Mouse (Mus musculus) fibroblast of lung, adult 2 months (primary cell): ENCODE measurements around the gene Gna14.
A peak's percentile ranks its signal among the peaks of the same experiment; 100 is the strongest.

Experiments
- DNase-seq: peaks from one replicate; pipeline ENCODE4 v3.0.0-alpha.2; 2011; ENCODE audit warnings: low read depth

The Gna14 gene

DNA sequence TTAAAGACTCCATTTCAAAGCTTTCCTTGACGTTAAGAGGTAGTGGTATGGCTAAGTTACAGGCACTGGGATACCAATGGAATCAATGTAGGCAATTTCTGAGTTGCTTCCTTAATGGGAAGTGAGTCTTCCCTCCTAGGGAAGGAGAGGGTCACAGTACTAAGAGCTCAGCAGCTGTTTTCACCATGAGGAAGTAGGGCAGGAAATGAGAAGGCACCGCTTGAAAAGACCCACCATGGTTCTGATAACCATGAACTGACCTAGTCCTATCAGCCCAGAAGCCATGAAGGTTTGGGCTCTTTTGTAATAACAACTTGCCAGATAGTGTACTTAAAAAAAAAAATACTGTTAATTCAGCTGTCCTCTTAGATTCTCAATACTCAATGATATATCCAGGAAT lies 20.6 kb downstream of the Gna14 start:
- DNase-seq = no peak

DNA sequence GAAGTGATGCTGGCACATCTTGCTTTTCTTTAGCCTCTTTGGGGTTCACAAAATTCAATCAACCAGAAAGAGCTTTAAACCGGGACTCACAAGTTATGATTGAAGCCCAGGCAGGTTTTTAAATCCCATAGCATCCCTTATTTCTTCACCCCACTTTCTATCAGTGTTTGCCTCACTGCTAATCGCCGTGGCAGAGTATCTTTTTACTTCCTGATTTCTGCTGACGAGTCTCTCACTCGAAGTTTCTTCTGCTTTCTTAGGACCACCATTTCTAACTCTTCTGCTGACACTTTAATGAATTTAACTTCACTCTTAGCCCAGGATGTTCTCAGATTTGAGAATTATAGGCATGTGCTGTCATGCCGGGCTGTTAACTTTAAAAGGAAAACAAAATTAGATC lies 21.6 kb downstream of the Gna14 start:
- no peak for DNase-seq

DNA sequence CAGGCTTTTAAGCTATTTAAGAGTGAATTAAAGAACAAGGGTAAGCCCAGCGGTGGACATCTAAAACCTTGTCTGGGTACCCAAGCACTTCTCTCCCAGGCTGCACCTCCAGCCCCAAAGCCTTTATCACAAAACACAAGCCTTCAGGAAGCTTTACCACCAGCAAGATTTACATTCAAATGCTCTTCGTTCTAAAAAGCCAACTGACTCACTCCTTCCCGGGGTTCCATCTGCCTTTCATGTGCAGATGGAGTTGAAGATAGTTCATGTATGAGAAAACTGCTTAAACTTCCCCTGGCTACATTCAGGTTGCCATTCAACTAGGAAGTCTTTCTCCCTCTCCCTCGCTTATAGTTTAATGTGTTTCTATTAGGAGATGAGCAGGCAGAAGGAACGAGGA lies 23.8 kb downstream of the Gna14 start:
- no peak for DNase-seq

DNA sequence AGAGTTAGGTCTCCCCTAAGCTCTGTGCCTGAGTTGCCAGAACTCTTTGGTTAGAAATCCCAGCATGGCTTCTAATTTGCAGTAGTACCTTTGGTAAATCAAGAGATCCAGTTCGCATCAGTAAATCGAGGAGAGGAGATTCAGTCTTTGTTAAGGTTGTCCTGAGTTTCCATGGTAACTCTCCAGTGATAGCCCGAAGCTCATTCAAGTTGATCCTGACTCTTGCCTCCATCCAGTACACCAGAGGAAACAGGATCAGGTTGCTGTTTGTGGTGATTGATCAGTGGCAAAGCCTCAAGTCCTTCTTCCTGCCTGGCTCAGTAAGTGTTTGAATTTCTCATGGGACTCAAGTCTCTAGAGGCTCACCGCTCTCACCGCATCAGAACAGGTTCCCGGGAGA lies 24.7 kb downstream of the Gna14 start:
- no peak for DNase-seq

DNA sequence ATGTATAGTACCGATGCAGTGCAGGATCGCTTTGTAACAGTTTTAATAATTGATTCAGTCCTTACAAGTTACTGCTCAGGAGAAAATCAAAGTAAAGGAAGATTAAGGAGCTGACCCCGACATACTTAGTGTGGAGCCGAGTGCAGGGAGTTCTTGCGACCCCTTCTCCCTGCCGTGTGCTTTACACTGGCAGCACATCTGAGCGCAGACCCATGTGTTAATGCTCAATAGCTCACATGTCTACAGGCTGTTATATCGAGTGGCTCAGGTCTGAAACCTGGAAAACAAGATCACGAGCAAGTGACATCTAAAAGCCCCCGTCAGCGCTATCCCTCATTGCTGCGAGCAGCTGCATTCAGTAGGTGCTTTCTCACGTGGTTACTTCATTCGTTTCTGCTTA lies 25.3 kb downstream of the Gna14 start:
- no peak for DNase-seq

DNA sequence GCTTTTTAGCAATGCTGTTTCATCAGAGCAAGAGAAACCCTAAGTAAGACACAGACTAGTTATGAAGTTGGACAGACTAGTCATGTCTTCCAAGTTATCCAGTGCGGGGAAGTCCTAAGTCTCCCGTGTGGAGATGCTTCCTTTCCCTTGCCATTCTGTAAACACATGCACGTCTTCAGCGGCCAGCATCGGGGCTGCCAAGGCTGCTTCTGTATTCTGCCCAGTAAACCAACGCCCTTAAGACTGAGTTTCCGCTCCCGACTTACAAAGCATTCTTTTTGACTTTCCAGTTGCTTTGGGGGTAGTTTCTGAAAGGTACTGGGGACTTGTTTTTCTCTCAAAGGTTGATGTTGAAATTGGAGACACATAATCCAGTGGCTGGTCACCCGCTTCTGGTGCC lies 26.9 kb downstream of the Gna14 start:
- DNase-seq = no peak

DNA sequence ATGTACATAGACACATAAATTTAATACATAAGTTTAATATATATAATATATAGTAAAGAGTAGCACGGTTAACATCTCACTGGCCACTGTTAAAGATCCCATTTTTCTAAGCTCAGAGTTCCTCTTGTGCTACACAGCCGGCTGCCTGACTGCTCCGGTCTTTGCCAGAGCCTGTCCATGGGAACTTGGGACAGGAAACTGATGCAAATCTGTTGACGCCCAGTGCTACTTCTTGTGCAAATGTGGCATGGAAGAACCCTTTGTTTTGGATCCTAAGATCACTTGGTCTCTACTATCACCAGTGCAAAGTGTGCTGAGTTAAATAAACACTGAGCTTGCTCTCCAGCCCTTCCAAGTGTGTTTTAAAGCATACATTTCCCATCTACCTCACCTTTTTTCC lies 29.2 kb downstream of the Gna14 start:
- no peak for DNase-seq

DNA sequence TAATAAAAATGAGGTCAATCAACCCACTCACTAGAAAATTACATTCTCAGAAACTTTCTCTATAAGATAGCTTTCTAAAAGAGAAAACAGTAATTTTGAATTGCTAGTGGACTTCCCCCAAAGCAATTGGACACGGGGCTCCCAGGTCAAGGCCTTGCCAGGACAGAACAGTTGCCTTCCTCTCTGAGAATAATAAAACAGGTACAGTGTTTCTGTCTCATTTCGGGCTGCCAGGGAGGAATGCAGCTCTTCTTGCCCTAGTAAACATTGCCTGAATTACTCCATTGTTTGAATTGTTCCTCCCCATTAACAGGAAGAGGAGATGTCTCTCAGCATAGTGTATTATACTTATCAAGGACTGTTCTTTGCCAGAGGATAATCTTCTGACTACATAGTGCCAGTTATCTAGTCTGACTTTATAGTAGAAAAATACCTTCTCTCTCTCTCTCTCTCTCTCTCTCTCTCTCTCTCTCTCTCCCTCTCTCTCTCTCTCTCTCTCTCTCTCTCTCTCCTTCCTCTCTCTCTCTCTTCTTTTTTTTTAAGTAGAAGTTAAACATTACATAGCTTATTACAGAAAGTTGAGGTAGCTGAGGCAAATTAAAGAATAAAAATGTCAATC lies 33.3 kb downstream of the Gna14 start:
- no peak for DNase-seq

DNA sequence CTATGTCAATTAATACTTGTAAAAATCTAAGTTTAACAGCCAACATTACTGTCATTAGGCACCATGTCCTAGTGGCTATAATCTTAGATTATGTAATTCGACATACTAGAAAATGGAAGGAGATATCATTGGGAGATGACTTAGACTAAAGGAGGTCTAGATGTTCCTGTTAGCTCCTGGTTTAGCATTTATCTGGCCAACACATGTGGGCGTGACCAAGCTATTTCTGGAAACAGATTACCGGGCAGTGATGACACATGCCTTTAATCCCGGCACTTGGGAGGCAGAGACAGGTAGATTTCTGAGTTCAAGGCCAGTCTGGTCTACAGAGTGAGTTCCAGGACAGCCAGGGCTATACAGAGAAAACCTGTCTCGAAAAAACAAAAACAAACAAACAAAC lies 37.1 kb downstream of the Gna14 start:
- DNase-seq = no peak

DNA sequence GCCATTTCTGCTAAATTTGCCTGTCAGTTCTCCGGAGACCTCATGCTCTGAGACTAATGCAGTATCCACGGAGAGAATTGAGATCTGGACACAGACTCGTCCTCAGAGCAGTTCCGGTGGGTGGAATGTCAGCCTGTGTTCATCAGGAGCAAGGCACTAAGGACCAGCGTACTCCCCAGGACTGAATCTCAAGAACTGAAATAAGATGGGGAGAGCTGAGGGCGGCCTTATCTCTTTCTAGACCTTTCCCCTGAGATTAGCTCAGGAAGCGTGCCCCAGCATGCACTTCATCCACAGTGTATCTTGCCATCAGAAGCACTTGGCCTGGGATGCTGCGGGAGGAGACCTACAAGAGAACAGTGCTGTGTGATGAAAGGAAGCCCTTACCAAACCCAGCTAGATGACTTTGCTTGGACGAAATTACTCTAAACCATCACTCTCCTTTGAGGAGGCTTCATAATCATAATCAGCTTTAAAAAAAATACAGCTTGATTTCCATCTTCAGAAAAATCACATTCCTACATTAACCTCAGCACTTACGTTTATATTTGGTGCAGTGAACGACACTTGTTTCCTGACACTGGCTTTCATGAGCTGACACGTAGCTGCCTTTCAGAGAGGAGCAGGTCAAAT lies 41.9 kb downstream of the Gna14 start:
- no peak for DNase-seq

DNA sequence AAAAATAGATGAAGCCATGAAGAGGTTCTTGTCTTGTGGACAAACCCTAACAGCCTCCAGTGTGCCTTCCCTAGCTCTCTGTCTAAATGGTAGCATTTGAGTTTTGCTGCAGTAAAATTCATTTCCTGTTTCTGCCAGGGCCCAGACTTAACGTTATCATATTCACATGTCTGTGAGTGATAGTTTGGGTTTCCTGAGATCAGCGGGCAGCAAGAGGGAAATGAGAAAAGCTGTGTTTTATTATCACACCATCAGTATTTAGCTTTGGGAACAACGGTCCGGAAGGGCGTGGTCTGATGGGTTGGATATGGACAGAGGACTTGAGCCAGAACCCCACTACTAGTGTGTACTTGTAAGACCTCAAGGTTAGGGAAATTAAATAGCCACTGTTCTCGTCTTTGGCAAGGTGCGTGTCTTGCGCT lies 42.6 kb downstream of the Gna14 start:
- no peak for DNase-seq

DNA sequence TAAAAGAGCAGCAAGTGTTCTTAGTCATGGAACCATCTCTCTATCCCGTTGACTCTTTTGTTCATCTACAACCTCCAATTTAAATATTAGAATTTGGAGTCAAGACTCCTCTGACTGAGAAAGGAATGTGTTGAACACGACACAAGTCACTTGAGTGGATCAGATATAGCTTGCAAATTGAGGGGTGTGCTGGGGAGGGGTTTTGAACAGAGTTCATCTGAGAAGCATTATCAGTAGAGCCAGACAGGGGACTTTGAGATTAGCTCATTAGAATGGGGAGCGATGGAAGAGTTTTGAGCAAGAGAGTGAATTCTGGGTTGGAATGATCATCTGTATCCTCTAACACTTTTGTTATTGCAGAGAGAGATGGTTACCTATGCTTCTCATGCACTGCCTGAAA lies 46.5 kb downstream of the Gna14 start:
- DNase-seq = no peak

DNA sequence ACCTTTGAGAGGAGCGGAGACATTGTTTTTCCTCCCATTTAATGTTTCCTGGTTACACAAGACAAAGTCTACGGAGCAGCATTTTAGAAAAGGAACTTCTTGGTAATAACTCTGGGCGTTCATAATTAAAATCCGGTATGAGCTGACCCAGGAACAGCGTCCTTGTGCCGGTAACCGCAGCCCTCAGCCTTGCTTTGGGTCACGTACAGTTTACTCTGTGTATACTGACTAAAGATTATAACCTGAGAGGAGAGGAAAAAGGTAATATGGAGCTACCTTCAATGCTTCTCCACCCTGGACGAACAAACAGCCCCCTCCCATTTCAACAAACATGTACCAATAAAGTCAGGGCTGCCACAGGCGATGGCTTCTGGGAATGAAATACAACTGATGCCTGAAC lies 48.7 kb downstream of the Gna14 start:
- DNase-seq = no peak

DNA sequence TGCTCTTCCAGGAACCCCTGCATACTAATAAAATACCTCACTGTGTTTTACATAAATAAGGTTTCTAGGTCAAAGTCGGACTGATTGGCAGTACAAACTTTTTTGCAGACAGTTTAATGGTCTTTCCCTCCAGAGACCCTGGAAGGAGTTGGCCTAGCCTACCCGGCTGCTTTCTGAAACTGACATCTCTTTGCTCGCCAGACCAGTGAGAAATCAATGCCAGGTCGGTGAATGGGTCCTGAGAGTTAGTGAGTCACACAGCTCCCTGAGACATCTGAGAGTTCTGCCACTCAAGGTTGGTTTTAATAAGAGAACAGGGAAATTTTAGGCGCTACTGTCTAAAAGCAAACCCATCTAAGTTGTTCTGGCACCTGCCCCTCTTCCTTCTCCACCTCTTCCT lies 49.1 kb downstream of the Gna14 start:
- DNase-seq = peak; percentile 74

DNA sequence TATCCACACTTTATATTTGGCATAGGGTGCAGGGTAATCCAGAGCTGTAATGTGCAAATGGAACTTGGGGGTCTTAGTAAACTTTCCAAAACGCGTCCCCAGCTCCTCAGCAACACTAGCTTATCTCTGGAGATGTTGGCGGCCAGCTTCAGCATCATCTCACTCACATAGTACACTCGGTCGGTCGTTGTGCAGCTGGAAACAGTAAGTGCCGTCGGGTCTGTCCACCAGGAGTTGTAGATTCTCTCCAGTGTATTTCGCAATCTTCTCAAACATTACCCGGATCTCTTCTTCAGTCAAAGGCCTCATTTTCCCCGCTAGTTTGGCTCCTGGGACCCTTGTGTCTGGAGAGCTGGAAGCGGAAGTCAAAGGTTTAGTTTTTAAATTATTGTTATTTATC lies 55.2 kb downstream of the Gna14 start:
- DNase-seq = no peak

DNA sequence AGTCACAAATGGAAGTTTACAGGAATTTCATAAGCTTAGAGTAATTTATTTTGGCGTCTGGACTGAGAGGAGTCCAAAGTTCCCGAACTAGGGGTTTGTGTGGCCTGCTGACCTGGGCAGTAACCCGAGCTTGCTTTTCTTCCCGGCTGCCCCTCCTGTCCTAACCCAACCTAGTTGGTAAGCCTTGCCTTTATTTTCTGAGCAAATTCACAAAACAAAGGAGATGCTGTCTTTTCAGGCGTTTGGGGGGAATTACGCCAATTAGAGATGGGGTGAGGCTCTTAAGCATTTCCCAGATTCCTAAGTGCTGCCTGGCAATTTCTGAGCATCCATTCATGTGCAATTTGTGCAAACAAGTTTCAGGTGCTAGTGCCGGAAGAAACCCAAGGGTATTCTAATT lies 55.9 kb downstream of the Gna14 start:
- peak; percentile 55 for DNase-seq

DNA sequence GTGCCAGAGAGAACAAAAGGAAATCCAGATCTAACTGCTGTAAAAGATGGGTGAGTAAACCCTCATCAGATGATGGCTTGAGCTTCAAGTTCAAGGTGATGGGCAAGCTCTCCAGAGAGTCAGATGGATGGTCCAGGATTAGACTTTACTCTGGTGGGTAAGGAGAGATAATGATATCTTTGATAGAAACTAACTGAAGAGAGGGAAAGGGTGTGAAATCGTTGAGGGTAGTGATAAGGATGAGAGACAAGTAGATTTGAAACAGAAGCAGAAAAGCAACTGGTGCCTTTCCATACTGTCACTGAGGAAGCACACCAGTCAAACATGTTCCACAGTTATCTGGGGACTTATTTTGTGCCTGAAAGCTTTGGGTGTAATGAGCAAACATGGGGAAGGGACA lies 56.9 kb downstream of the Gna14 start:
- DNase-seq = no peak

DNA sequence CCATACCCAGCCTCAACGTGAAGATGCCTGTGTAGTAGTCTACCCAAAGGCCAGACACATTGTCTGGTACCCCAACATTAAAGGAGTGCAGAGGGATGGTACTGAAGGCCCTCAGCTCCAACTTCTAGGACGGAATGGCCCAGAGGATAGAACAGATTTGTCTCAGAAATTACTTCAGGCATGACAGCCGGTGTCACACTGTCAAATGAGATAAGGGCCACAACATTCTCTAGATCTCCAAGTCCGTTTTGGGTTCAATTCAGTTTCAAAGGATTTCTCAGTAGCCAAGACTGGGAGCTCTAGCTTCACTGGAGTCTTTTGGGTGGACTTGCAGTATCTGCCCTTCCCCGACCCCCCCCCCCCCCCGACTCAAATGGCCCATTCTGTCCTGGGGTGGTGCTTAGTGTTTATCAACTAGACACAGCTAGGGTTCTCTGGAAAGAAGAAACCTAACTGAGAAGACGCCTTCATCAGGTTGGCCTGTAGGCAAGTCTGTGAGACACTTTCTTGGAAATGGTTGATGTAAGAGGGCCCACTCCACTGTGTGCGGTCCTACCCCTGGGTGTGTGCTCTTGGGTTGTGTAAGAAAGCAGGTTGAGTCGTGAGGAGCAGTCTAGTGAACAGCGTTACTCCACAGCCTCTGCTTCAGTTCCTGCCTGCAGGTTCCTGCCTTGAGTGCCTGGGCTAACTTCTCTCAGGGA lies 59.4 kb downstream of the Gna14 start:
- no peak for DNase-seq

DNA sequence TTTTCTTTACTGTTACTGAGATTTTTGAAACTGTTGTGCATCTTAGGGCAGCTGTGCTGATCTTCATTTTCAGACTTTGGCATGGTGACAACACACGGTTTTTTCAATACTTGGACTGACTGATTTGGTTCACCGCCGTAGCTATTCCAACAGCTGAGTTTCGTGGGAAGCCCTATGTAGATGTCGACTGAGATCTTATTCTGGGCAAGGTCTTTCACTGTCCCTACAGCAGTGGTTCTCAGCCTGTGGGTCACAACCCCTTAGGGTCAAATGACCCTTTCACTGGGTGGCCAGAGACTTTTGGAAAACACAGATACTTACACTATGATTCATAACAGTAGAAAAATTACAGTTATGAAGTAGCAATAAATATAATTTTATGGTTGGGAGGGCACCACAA lies 60.5 kb downstream of the Gna14 start:
- no peak for DNase-seq

DNA sequence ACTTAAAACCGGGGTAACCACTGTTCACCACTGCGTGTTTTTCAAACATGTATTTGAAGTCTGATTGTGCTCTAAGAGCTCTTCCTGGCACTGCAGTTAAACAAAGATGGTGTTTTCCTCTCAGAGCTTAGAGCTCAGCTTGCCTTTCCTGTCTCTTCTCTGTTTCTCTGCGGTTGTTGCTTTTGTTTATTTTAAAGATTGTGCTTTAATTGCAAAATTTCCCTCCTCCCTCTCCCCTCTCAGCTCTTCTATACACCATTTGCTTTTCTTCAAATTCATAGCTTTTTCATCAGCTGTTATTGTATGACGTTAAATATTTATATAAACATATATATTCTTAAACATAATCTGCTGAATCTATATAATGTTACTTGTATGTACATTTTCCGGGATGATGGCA lies 66.5 kb downstream of the Gna14 start:
- DNase-seq = no peak

DNA sequence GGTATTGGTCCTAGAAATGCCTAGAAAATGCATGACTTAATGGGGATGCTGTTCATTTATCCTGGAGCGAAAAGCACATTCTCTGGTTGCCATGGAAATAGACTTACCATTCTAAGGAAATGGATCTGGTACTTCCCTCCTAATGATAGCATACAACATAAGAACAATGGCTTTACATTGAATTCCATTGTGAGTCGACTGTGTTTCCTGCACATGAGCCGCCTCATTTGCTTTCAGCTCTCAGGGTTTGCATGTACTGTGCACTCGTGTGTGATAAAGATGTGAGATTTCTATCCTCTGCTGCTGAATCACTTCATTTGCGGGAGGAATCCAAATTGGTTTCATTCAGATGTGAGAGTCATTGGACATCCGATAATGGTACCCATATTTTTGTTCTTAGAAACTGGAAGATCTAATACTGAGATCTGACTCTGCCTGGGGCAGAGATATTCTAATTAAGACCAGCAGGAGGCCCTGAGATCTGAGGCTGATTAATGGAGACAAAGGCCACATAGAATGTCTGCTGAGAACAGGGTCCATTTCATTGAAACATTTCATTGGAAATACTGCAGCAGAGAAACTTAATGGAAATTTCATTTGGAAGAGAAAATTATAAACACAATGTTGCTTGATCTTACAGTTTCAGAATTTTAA lies 71.3 kb downstream of the Gna14 start:
- DNase-seq = no peak

DNA sequence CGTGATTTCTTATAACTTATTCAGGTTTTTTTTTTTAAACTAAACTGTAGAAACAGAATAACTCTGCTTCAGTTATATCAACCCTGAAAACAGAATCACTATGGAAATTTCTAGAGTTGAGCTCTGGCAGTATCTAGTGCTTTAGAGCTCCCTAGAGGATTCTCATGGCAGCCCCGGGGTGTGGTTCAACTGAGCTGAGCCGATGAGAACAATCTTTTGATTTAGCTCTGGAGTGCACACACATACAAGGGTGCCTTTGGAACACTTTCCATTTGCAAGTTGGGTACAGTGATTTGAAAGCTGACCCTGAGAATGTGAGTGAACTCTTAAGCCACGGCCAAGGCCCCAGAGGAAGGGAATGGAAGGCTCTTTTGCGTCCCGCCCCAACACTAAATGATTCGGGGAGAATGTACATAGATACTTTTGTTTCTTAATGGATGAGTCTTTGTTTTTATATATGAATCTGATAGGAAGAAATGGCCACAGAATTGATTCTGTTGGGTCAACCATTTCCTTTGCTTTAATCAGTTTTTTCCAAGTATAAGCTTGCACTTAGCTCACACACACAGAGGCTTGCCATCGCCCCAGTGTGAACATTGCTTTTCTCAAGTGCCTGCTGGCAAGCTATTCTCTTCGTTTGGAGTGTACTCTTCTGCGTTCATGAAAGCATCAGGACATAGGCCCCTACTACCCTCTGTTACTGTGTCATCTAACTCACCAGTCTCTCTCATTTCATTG lies 75.0 kb downstream of the Gna14 start:
- no peak for DNase-seq

DNA sequence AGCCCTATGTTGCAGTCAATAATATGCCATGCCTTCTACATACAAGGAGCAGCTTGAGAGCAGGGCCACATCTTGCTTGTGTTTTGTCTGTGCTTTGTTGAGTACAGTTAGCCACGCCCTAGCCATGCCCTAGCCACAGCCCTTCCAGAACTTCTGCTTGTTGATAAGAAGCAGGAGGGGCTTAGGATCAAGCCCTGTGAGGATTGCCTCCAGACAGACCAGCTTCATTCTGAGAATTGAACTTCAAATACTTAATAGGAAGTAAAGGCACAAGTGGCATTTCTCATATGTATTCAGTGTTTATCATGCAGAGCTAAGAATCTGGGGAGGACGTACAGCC lies 75.5 kb downstream of the Gna14 start:
- no peak for DNase-seq
